Mouse (Mus musculus): ENCODE measurements around the gene Rgl3. TPM values are rescaled to one million over a fixed set of nuclear protein-coding genes. Genes with fewer than 3 reads are reported as not detected.

The Rgl3 gene
- total RNA-seq, 2 experiments from 2014 or later, result not detected

DNA sequence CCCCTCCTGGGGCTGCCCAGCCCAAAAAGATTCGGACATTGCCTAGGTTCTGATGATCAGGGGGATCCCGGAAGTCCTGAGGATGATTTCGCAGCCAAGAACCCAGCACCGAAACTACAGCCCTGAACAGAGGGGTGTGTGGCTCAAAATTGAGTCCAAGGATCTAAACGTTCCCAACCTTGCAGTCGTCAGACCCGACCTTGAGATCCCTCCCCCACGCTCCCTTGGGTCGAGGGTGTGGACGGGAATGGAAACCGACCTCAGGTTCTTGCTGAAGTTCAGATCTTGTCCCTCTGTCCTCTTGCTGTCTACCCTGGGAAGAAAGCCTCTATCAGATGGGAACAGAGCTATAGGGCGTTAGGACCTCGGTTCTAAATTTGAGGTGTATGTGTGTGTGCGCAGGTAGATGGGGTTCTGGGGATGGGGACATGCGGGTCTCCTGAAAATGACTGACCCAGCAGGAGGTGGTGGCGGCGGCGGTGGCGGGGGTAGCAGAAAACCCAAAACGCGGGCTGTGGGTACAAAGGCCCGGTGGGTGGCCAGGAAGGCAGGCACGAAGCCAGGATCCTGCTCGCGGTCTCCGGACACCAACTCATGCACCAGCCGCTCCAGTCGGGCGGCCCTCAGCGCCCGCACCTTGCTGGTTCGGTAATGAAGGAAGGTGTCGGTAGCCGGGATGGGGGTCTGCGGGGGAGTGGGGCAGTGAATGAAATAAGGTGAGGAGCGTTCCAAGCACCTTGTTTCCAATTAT lies 1.5 kb downstream of the Rgl3 start:
- no peak for ATAC-seq (replicated peaks; ENCODE audit: low FRiP score, poor library complexity, severe bottlenecking)

- no peak for ATAC-seq (replicated peaks; ENCODE audit: low FRiP score, poor library complexity, severe bottlenecking)
Measured at GRCm38 (mm10) chr9:21983911-21984310, 5.3 kb downstream of the Rgl3 start.

- ATAC-seq (replicated peaks; ENCODE audit: low FRiP score, poor library complexity, severe bottlenecking), result no peak; the same call in 1 of the 2 replicates
Measured at GRCm38 (mm10) chr9:21978398-21979128, 10.7 kb downstream of the Rgl3 start.

GRCm38 (mm10) chr9:21977972-21978371 lies 11.3 kb downstream of the Rgl3 start:
- ATAC-seq (replicated peaks; ENCODE audit: low FRiP score, poor library complexity, severe bottlenecking), result peak; percentile 79

- no peak for ATAC-seq (replicated peaks; ENCODE audit: low FRiP score, poor library complexity, severe bottlenecking)
Measured at GRCm38 (mm10) chr9:21977331-21977730, 11.9 kb downstream of the Rgl3 start.

DNA sequence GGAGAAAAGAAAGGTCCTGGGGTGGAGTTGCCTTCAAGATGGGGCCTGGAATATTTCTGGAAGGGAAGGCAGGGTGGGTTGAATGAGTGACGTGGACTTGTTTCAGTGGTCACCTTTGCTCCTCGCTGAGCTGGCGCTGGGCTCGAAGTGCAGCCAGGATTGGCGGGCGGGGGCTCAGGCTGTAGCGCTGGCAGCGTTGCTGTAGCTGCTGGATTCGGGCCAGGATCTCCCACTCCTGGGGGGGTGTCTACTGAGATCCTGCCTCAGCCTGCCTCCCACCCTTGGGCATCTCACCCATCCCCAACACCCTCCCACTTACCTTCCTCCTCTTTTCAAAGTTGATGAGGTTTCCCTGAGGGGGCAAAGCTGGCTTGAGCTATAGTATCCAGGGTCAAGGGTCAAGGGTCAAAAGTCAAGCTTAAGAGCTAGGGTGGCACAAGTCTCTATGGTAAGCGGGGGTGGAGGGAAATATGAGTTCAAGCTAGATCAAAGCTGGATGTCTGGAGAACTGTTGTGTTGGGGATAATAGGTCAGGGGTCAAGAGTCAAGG lies 12.5 kb downstream of the Rgl3 start:
- no peak for ATAC-seq (replicated peaks; ENCODE audit: low FRiP score, poor library complexity, severe bottlenecking)

DNA sequence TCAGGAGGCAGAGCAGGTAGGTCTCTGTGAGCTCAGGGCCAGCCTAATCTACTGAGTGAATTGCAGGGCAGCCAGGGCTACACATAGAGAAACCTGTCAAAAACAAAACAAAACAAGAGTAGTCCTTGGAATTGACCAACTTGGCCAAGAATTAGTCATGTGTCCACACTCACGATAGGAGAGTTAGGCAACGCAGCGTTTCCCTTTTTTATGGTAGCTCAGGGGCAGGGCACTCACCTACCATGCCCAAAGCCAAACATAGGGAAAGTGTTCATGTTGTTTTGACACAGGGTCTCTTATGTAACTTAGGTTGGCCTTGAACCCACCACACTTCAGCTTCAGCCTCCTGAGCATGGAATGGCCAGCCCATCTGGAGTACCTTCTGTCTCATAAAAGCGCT lies 19.9 kb downstream of the Rgl3 start:
- no peak for ATAC-seq (replicated peaks; ENCODE audit: low FRiP score, poor library complexity, severe bottlenecking)

- no peak for ATAC-seq (replicated peaks; ENCODE audit: low FRiP score, poor library complexity, severe bottlenecking)
Measured at GRCm38 (mm10) chr9:21968883-21969282, 20.4 kb downstream of the Rgl3 start.

DNA sequence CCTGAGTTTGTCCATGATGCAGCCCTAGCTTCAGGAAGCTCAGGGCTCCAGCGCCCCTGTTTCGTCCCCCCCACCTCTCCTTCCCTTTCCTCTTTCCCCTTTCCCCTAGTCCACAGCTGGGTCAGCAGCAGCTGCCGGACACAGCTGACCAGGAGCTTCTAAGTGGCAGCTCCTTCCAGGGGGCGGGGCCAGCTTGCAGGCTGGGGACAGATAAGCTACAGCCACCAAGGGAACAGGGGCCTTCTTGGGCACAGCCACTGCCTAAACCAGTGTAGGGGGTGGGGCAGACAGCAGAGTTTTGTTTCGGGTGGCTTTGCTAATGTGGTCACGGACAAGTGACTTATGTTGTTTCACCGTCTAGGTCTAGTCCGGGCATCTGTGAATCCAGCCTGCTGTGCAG lies 25.8 kb downstream of the Rgl3 start, which contains the start of gene Epor:
Gene Epor (minus strand): TSS at position 90 of the 400 bp plus-strand sequence.
- ATAC-seq (replicated peaks; ENCODE audit: low FRiP score, poor library complexity, severe bottlenecking), result peak; percentile 83

- ATAC-seq (replicated peaks; ENCODE audit: low FRiP score, poor library complexity, severe bottlenecking), result peak; percentile 88
Measured at GRCm38 (mm10) chr9:21962416-21963059, 26.7 kb downstream of the Rgl3 start.

- no peak for ATAC-seq (replicated peaks; ENCODE audit: low FRiP score, poor library complexity, severe bottlenecking)
Measured at GRCm38 (mm10) chr9:21962010-21962409, 27.2 kb downstream of the Rgl3 start.

GRCm38 (mm10) chr9:21961366-21961980 lies 27.8 kb downstream of the Rgl3 start:
- peak; percentile 9; the same call in 1 of the 2 replicates for ATAC-seq (replicated peaks; ENCODE audit: low FRiP score, poor library complexity, severe bottlenecking)

DNA sequence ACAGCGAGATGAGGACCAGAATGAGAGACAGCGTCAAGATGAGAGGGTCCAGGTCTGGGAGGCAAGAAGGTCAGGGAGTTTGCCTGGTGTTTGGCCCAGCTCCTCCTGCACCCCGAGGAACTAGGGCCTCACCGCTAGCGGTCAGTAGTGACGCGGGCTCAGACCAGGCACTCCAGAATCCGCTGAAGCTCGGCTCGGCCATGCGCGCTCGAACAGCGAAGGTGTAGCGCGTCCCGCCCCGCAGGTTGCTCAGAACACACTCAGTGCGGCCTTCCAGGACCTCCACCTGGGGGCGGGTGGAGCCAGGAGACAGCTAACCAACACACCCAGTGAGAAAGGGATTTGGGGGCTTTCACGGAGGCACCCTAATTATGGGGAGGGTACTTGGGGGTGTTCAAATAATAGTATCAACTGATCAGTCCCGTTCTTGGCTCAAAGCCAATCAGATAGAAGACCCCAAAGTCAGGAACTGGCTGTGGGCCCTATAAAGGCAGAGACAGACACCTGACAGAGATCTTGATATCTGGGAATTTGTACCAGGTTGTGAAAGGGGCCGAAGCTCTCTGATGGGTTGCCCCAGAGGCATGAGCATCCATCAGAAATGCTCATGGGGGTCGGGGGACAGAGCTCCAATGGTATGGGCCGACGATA lies 28.6 kb downstream of the Rgl3 start:
- no peak for ATAC-seq (replicated peaks; ENCODE audit: low FRiP score, poor library complexity, severe bottlenecking)

DNA sequence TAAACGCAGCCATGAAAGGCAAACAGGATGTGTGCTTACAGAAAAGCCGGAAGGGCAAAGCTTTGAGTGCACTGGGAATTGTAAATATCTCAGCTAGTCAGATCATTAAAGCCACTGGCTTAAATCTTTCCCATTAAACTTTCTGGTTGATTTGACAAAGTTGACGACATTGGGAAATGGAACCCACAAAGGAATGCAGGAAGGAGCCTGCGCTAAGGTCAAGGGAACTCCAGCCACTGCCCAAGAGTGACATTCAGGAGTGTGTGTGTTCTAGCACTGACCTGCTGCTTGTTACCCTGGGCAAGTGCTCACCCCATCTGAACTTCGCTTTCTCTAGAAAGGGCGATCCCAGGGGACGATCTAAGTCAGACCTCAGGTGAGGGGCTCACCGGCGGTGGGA lies 29.1 kb downstream of the Rgl3 start:
- ATAC-seq (replicated peaks; ENCODE audit: low FRiP score, poor library complexity, severe bottlenecking), result no peak

GRCm38 (mm10) chr9:21959244-21959643 lies 30.0 kb downstream of the Rgl3 start:
- ATAC-seq (replicated peaks; ENCODE audit: low FRiP score, poor library complexity, severe bottlenecking), result no peak

- ATAC-seq (replicated peaks; ENCODE audit: low FRiP score, poor library complexity, severe bottlenecking), result no peak
Measured at GRCm38 (mm10) chr9:21958372-21958771, 30.9 kb downstream of the Rgl3 start.

- ATAC-seq (replicated peaks; ENCODE audit: low FRiP score, poor library complexity, severe bottlenecking), result peak; percentile 89
Measured at GRCm38 (mm10) chr9:21955570-21956281, 33.5 kb downstream of the Rgl3 start, which contains the start of gene Swsap1. Swsap1 (plus strand) TSS chr9:21955755.

GRCm38 (mm10) chr9:21955225-21955569 lies 34.0 kb downstream of the Rgl3 start:
- ATAC-seq (replicated peaks; ENCODE audit: low FRiP score, poor library complexity, severe bottlenecking), result peak; percentile 60

DNA sequence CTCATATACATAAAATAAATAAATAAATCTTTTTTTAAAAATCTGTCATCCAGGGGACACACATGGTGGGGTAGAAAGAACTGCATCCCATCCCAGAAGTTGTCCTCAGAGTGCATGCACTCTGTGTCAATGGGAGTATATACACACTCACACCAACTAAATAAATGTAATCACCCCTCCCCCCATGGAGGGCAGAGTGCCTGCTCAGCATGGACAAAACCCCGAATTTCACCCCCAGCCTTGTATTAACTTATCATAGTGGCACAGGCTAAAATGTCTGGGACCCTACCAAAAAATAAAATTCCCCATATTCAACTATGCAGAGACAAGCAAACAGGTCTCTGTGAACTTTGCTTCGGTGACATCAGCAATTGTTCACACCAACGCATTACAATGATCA lies 34.6 kb downstream of the Rgl3 start:
- no peak for ATAC-seq (replicated peaks; ENCODE audit: low FRiP score, poor library complexity, severe bottlenecking)

Data from erythroid progenitor cell, adult 5-6 weeks (primary cell).